Mouse (Mus musculus): ENCODE measurements around the gene Actl6b.

GRCm38 (mm10) chr5:137526192-137526936 lies 27.0 kb upstream of the Actl6b start:
- TF ChIP-seq CTCF (IDR thresholded peaks at IDR 0.05; ENCODE audit: control insufficient read depth, insufficient read depth, insufficient read length) (no peak), MAX (IDR thresholded peaks at IDR 0.05) (no peak), FOSL1 (IDR thresholded peaks at IDR 0.05; ENCODE audit: insufficient read depth, low read length, poor library complexity, severe bottlenecking) (no peak), CEBPB (IDR thresholded peaks at IDR 0.05; ENCODE audit: low read depth) (no peak)

Data from C2C12 (cell line).